Mouse (Mus musculus): ENCODE data around the gene Fbxw2.
A peak's percentile ranks its signal among the peaks of the same experiment; 100 is the strongest.
"Not testable (repeated sequence)": the region's sequence is repeated elsewhere in the genome, so short reads cannot be mapped to it uniquely, and the experiment has no call there.

The Fbxw2 gene

GRCm38 (mm10) chr2:34773673-34774072 lies 52.4 kb downstream of the Fbxw2 start:
- DNase-seq (ENCODE audit: low spot score in 2 of 2) = no peak

GRCm38 (mm10) chr2:34772252-34773235 lies 53.6 kb downstream of the Fbxw2 start:
- DNase-seq (ENCODE audit: low spot score in 2 of 2) = peak in 1 of 2 experiments; percentile 38

- peak; percentile 97 to 100 for DNase-seq (ENCODE audit: low spot score in 2 of 2)
These were observed 54.5 kb downstream of the Fbxw2 start, which contains the start of gene Hspa5 for GRCm38 (mm10) chr2:34771368-34772226. TSS of gene Hspa5 (plus strand) at chr2:34771970.

GRCm38 (mm10) chr2:34770951-34771350 lies 55.2 kb downstream of the Fbxw2 start:
- no peak for DNase-seq (ENCODE audit: low spot score in 2 of 2)

GRCm38 (mm10) chr2:34770049-34770448 lies 56.1 kb downstream of the Fbxw2 start:
- DNase-seq (ENCODE audit: low spot score in 2 of 2) = no peak

GRCm38 (mm10) chr2:34764801-34765200 lies 61.3 kb downstream of the Fbxw2 start:
- no peak for DNase-seq (ENCODE audit: low spot score in 2 of 2)

GRCm38 (mm10) chr2:34762872-34763271 lies 63.2 kb downstream of the Fbxw2 start:
- no peak for DNase-seq (ENCODE audit: low spot score in 2 of 2)

GRCm38 (mm10) chr2:34762174-34762573 lies 63.9 kb downstream of the Fbxw2 start:
- no peak for DNase-seq (ENCODE audit: low spot score in 2 of 2)

- not testable (repeated sequence) for DNase-seq (ENCODE audit: low spot score in 2 of 2)
These were observed 64.8 kb downstream of the Fbxw2 start for GRCm38 (mm10) chr2:34761272-34761671.

- DNase-seq (ENCODE audit: low spot score in 2 of 2) = no peak
These were observed 68.8 kb downstream of the Fbxw2 start for GRCm38 (mm10) chr2:34757341-34757740.

GRCm38 (mm10) chr2:34754551-34755358 lies 71.4 kb downstream of the Fbxw2 start, which contains the start of gene Gapvd1:
TSS of gene Gapvd1 (minus strand) at chr2:34755232.
- peak in 1 of 2 experiments; percentile 5 for DNase-seq (ENCODE audit: low spot score in 2 of 2)
